Mouse (Mus musculus) cerebellum, postnatal 10 days (tissue): ENCODE results near the gene Ndufb8.
A peak's percentile ranks its signal among the peaks of the same experiment; 100 is the strongest.

Experiments used
- DNase-seq, 2 experiments: peaks; one replicate each; pipeline ENCODE4 v3.0.0; 2021; ENCODE audit warnings: mixed read lengths in 2 of 2

The Ndufb8 gene

DNA sequence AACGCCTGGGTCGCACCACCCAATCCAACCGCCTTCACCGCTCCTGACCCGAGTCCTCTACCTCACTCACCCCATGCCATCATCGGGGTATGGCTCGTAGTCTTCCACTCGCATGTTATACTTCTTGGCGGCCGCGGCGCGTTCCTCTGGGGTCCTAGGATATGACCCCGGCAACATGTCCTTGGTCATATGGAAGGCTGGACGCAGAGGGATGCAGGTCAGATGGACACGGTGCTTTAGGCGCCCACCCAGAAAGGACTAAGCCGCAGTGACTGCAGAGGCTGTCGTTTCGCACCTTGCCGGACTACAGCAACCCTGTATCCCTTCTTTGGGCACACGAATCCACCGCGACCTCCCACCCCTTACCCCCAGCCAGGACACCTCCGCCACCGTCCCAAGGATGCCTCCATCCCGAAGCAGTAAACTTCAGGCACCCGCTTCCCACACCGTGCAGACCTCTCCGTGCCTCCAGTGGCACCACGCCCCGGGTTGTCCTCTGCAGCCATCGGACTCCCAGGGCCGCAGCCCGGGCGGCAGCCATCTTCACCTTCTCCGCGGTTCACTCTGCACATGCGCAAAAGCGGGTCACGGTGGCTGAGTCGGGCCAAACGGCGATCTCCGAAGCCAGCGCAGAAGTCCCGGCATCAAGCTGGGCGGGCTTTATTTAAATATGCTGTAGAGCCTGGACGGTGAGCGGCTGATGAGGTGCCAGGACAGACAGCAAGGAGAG lies at the start of gene Ndufb8:
TSS of gene Ndufb8 (minus strand) at position 580 of the 730 bp plus-strand sequence.
- peak; percentile 98 for DNase-seq

- no peak for DNase-seq
These were observed 38.9 kb upstream of the Ndufb8 start for GRCm38 (mm10) chr19:44594180-44594579.

GRCm38 (mm10) chr19:44591638-44592037 lies 36.4 kb upstream of the Ndufb8 start:
- DNase-seq: no peak

- DNase-seq: no peak
These were observed 35.8 kb upstream of the Ndufb8 start for GRCm38 (mm10) chr19:44590992-44591391.

- DNase-seq: no peak
These were observed 34.5 kb upstream of the Ndufb8 start for GRCm38 (mm10) chr19:44589591-44590223.

- DNase-seq: no peak
These were observed 32.8 kb upstream of the Ndufb8 start for GRCm38 (mm10) chr19:44588036-44588435.

GRCm38 (mm10) chr19:44582638-44583309 lies 27.5 kb upstream of the Ndufb8 start:
- DNase-seq: peak; percentile 97 to 98

DNA sequence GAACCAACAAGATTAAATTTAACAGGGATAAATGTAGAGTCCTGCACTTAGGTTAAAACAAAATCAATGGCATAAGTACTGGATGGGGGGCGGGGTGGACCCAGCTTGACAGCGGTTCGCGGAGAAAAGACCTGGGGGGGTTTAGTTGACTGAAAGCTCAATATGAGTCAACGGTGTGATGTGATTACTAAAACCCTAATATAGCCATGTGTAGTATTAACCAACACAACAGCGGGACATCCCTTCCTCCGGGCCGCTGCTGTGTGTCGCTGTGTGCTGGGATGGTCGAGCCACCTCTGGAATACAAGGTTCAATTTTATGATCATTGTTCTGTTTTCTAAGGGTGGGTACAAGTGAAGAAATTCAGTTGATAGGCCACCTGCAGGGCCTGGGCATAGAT lies 26.9 kb upstream of the Ndufb8 start:
- no peak for DNase-seq

GRCm38 (mm10) chr19:44578038-44578437 lies 22.8 kb upstream of the Ndufb8 start:
- no peak for DNase-seq

DNA sequence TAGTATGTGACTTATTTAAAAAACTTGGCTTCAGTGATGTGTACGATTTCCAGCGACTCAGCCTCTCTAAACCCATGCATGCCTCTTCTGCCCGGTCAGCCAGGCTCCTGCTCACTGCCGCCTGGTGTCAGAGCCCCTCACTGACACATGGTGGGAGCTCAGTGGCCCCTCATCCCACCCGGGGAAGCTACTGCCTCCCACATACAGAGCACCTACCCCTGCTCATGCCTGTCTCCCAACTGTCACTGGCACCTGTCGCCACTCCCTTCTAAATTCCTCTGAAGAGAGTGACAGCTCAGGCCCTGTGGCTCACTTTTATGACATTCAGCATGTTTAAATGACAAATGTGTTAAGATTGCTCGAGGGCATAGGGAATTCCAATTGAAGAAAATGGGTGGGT lies 21.0 kb upstream of the Ndufb8 start:
- DNase-seq: no peak

- DNase-seq: no peak
These were observed 12.5 kb upstream of the Ndufb8 start for GRCm38 (mm10) chr19:44567763-44568162.

DNA sequence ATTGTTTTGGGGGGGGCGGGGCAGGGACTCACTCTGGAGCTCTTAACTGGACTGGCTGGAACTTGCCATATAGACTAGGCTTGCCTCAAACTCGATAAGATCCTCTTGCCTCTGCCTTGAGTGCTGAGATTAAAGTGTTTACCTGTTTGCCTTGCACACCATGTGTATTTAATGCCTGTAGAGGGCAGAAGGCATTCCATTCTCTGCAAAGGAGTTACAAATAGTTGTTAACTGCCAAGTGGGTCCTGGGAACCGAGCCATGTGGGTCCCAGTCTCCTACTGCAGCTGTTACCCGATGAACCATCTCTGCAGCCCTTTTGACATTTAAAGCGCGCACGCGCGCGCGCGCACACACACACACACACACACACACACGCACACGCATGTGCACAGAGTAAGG lies 8.8 kb upstream of the Ndufb8 start:
- peak; percentile 19 to 41 for DNase-seq

GRCm38 (mm10) chr19:44562652-44563206 lies 7.5 kb upstream of the Ndufb8 start, which contains the start of gene Hif1an:
Gene Hif1an (plus strand): TSS chr19:44562850.
- peak; percentile 96 to 97 for DNase-seq

- DNase-seq: no peak
These were observed 765 bp downstream of the Ndufb8 start for GRCm38 (mm10) chr19:44554490-44554860.

GRCm38 (mm10) chr19:44553286-44553685 lies 2.0 kb downstream of the Ndufb8 start:
- no peak for DNase-seq

GRCm38 (mm10) chr19:44552731-44553130 lies 2.5 kb downstream of the Ndufb8 start, which contains the start of gene Gm20538:
Gene Gm20538 (minus strand): TSS chr19:44552831.
- DNase-seq: no peak

DNA sequence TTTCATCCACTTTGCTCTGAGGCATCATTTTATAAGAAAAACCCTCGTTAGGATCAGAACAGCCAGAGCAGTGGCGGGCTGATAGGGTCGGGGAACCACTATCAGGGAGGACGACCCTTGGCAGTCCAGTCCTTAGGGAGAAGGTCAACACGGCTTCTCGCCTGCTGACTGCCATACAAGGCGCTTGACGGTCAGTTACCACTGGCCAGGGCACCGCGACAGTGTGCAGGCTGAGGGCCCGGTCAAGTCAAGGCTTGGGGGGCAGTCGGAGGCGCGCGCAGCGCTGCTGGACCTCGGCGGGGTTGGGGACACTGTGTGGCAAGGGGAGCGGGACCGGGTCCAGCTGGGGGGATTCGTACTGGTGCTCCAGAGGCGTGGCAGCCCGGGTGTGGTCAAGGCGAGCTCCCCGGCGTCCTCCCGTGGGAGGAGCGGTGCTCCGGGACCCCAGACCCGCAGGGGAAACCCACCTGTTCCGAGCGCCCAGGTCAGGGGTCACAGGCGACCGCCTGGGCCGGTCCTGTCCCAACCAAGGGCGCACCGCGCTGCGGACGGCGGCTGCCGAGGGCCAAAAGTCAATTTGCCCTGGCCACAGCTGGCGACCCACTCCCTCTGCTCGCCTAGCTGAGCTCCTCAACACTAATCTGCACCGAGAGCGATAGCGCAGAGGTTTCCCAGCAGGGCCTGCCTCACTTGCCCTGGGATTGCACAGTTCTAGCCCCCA lies 9.8 kb downstream of the Ndufb8 start, which contains the start of gene Sec31b:
TSS of gene Sec31b (minus strand) at position 544 of the 721 bp plus-strand sequence.
- DNase-seq: peak; percentile 42 to 43

DNA sequence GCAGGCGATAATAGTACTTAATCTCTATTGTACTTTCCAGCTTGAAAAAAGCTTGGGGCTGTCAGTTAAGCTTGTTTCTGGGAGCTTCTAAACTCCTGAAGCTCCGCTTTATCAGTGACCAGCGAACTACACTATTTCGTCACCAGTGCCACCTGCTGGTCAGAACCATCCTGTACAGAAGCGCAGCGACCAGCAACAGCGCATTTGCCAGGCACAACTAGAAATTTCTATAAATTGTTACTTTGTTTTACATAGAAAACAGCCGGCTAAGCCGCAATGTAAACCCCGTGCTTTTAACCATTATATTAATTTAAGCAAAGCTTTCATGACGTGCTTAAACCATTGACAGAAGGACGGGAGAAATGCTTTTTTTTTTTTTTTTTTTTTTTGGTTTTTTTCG lies 10.5 kb downstream of the Ndufb8 start:
- DNase-seq: peak; percentile 86 to 89

GRCm38 (mm10) chr19:44544372-44544771 lies 10.9 kb downstream of the Ndufb8 start:
- DNase-seq: no peak

DNA sequence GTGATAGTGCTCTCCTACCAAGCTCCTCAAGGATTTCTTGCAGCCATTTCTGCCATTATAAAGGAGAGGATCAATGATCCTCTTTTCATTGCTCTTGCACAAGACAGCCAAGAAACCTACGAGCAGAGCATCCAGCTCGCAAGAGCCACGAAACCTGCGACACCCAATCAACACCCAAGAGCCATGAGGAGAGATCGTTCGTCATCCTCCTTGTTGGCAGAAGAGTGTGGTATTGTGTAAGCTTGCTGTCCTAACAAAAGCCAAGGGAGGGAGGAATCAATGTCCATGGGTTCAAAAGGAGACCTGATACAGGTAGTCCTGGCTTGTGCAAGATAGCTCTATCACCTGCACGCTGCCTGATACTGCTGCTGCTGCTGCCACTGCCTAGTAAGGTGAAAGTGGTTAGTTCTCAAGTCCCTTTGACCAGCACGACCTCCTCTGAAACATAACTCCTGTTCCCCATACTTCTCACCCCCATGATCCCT lies 12.5 kb downstream of the Ndufb8 start:
- DNase-seq: no peak

DNA sequence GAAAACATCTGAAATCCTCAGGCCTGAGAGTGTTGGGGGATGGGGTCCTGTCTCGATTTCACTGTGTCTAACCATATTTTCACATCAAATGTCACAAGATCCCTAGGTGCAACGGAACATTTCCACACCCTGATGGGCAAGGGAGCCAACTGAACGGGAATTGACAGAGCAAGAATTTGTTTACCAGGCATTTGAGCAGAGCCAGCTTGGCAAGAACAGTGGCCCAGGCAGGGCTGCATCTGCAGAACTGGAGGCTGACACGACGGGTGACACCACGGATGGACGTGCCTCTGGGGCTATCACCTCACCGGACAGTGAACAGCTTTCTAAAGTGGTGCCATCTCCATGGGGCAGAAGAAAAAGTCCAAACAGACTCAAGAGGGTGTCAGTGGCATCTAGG lies 17.8 kb downstream of the Ndufb8 start:
- DNase-seq: no peak

DNA sequence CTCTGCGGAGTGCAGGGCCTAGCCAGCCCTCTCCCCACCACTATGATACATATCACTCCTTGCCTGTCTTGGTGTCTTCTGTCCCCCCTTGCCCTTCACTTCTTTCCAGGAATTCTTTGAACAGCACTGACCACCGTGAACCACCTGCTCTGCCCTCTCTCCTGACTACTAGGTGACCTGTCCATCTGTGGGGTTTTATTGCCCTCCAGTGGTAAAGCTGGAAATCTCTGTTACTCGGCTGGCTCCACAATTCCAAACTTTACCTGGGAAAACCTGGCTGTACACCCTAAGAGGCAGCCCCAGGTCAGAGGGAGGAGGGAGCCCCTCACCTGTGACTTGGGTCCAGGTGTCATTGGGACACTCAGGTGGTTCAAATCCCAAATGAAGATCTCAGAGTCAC lies 19.9 kb downstream of the Ndufb8 start:
- peak; percentile 55 to 67 for DNase-seq
